Mouse (Mus musculus) limb, embryonic 11.5 days (tissue): ENCODE results near the gene Tmbim1. TPM values are rescaled to one million over a fixed set of nuclear protein-coding genes. Genes with fewer than 3 reads are reported as not detected.

Source experiments
- ATAC-seq: fragments of 200-750 bp; cut with Nextera tagmentation; 2 replicates; pipeline ENCODE4 v1.8.0; 2017; ENCODE audit warnings: low read depth; ENCODE audit not compliant: insufficient number of reproducible peaks, low FRiP score, low TSS enrichment
- DNase-seq: peaks from one replicate; pipeline ENCODE4 v3.0.0-alpha.2; 2015; ENCODE audit warnings: low spot score
- H3K27ac ChIP-seq: fragments of 300-500 bp; sonication (generic); replicated peaks from 2 replicates; pipeline ENCODE4 v1.5.1; 2014; ENCODE audit warnings: low read depth, mild to moderate bottlenecking, low read length
- H3K27me3 ChIP-seq: fragments of 300-500 bp; sonication (generic); 2 replicates; pipeline ENCODE4 v1.6.1; 2014; ENCODE audit warnings: mild to moderate bottlenecking, low read length, mixed read lengths; ENCODE audit not compliant: control insufficient read depth, insufficient read depth
- H3K36me3 ChIP-seq: fragments of 300-500 bp; sonication (generic); 2 replicates; pipeline ENCODE4 v1.6.1; 2014; ENCODE audit warnings: mild to moderate bottlenecking, low read length, moderate library complexity, mixed read lengths; ENCODE audit not compliant: control insufficient read depth, insufficient read depth
- H3K4me1 ChIP-seq: fragments of 300-500 bp; sonication (generic); 2 replicates; pipeline ENCODE4 v1.6.1; 2014; ENCODE audit warnings: low read length, mixed read lengths; ENCODE audit not compliant: control insufficient read depth, insufficient read depth
- H3K4me2 ChIP-seq: fragments of 300-500 bp; sonication (generic); 2 replicates; pipeline ENCODE4 v1.6.1; 2014; ENCODE audit warnings: low read depth, mild to moderate bottlenecking, moderate library complexity; ENCODE audit not compliant: severe bottlenecking
- H3K4me3 ChIP-seq: fragments of 300-500 bp; sonication (generic); 2 replicates; pipeline ENCODE4 v1.5.1; 2014; ENCODE audit warnings: low read depth, low read length
- H3K9ac ChIP-seq: fragments of 300-500 bp; sonication (generic); 2 replicates; pipeline ENCODE4 v1.6.1; 2014; ENCODE audit warnings: mild to moderate bottlenecking, low read length
- H3K9me3 ChIP-seq: fragments of 300-500 bp; sonication (generic); 2 replicates; pipeline ENCODE4 v1.6.1; 2016; ENCODE audit warnings: low read length; ENCODE audit not compliant: control insufficient read depth
- WGBS: fragments of 180-500 bp; shearing (Covaris S2); extraction: QIAGEN DNeasy Blood & Tissue Kit; methylation state at CpG from one replicate; pipeline ENCODE4 v1.1.7; 2014; 5-methylcytosine and 5-hydroxymethylcytosine counted together
- polyA plus RNA-seq: library from polyadenylated mRNA; unstranded; fragments of >200 nt; fragmentation: Nextera tagmentation; extraction: Ambion mirVana; gene quantifications from 2 replicates; pipeline ENCODE4 v1.2.1, GENCODE M21; 2014

The Tmbim1 gene
- polyA plus RNA-seq, 1 experiment from 2014 or later: 10.5 TPM

DNA sequence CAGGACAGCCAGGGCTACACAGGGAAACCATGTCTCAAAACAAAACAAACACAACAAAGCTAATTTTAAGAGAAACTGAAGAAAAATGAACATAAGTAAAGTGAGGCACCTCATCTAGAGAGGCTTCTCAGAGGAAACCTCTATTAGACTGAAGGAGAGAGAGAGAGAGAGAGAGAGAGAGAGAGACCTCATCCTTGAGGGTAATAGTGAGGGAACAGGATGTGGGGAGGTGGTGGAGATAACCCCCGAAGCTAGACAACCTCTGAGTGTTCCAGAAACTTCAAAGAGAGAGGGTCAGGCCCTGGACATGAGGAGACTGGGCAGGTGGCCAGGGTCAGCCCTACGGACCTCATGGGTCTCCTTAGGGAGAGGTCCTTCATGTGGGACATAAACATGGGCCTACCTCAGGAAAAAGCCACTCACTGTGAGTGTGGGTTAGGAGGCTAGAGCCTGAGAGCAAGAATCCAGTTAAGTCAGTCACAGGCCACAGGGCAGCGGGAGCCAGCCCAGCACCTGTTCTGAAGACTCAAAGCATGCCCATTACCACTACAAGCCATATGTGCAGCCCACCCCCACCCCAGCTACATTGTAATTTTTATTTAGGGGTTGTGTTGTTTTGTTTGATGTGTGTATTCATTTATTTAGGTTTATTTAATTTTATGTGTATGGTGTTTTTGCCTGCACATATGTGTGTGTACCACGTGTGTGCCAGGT is 10.8 kb upstream of the Tmbim1 start:
- no peaks in the 10 kb centered on the region for H3K9me3 ChIP-seq
- no peaks in the 10 kb centered on the region for H3K27me3 ChIP-seq
- DNase-seq (no peak), ATAC-seq (no peak)
- peaks cover 5% of the 10 kb centered on the region; the same call in 1 of the 2 replicates for H3K4me1 ChIP-seq
- no peak overlapping the region for H3K4me2 ChIP-seq
- H3K27ac ChIP-seq: no peak overlapping the region
- WGBS: 75% methylated on average over 4 of the region's 4 CpGs
- no peak overlapping the region for H3K9ac ChIP-seq
- no peaks in the 10 kb centered on the region for H3K36me3 ChIP-seq
- H3K4me3 ChIP-seq: no peak overlapping the region

DNA sequence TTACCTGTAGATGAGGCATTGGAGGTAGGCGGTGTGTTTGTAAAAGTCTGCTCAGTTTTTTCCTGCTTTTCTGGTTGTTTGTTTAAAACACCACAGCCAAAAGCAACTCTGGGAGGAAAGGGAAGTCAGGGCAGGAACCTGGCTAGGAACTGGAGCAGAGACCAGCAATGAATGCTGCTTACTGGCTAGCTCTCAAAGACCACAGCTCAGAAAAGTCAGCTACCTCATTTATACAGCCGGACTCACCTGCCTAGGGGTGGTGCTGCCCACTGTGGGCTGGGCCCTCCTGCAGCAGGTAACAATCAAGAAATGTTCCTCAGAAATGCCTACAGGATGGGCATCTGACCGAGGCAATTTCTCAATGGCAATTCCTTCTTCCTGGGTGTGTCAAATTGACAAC is 9.4 kb upstream of the Tmbim1 start:
- Histone ChIP-seq H3K9ac (no peak overlapping the region), H3K4me2 (no peak overlapping the region), H3K4me3 (no peak overlapping the region), H3K36me3 (no peaks in the 10 kb centered on the region), H3K27me3 (no peaks in the 10 kb centered on the region), H3K9me3 (no peaks in the 10 kb centered on the region), H3K4me1 (peaks cover 5% of the 10 kb centered on the region; the same call in 1 of the 2 replicates), H3K27ac (no peak overlapping the region)
- no peak for DNase-seq
- no peak for ATAC-seq
- WGBS: 93% methylated on average over 3 of the region's 3 CpGs

DNA sequence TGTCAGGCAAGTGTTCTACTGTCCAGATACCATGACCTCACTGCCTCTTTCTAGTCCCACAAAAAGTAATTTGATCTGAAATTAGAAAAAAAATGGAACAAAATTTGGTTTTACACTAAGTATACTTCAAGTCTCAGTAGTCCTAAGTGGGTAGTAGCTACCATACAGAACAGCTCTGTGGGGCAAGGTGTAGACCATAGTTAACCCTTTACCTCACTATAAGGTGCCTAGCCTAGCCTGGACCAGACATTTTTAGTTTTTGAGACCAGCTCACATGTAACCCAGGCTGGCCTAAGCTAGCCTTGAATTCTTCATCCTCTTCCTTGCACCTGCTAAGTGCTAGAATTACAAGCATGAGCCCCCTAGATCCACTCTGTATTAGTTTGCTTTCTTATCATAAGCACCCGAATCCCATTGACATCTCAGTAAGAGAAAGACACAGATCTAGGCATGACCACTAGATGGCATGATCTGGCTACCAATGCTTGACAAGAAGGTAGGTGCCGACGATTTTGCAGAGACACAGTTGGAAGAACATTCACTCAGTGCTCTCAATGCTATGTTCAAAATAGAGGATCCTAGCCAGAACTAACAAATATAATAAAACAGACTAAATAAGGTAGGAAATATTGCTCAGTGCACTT is 7.7 kb upstream of the Tmbim1 start:
- ATAC-seq: no peak

DNA sequence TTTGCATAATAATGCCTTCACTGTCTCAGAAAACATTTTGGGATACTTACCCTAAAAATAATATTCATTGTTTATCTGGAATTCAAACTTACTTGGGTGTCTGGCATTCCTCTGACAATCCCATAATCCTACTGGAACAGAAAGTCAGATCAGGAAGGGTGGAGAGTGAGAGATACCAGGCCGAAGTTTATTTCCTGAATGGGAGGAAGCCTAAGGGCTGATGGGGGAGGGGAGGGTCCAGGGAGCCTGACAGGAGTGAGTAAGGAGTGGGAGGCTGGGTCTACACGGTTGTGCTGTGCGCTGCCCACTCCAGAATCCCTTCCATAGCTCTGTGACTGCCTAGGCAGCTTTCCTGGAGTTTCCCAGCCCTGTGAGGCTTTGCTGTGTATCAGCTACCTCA is 4.3 kb upstream of the Tmbim1 start:
- no peaks in the 10 kb centered on the region for H3K27me3 ChIP-seq
- H3K27ac ChIP-seq: no peak overlapping the region
- no peaks in the 10 kb centered on the region for H3K4me1 ChIP-seq
- no peak overlapping the region for H3K4me3 ChIP-seq
- no peaks in the 10 kb centered on the region for H3K36me3 ChIP-seq
- WGBS: 57% methylated on average over 3 of the region's 3 CpGs
- DNase-seq (no peak), ATAC-seq (no peak)
- H3K9ac ChIP-seq: no peak overlapping the region
- H3K9me3 ChIP-seq: no peaks in the 10 kb centered on the region
- H3K4me2 ChIP-seq: no peak overlapping the region

More for the DNA sequence above, 7.7 kb upstream of the Tmbim1 start:
- Histone ChIP-seq H3K4me1 (peaks cover 5% of the 10 kb centered on the region; the same call in 1 of the 2 replicates), H3K27ac (no peak overlapping the region), H3K9ac (no peak overlapping the region), H3K36me3 (no peaks in the 10 kb centered on the region), H3K27me3 (no peaks in the 10 kb centered on the region), H3K9me3 (no peaks in the 10 kb centered on the region), H3K4me2 (no peak overlapping the region), H3K4me3 (no peak overlapping the region)
- WGBS: 10% methylated on average over 3 of the region's 3 CpGs
- DNase-seq: peak; percentile 70

DNA sequence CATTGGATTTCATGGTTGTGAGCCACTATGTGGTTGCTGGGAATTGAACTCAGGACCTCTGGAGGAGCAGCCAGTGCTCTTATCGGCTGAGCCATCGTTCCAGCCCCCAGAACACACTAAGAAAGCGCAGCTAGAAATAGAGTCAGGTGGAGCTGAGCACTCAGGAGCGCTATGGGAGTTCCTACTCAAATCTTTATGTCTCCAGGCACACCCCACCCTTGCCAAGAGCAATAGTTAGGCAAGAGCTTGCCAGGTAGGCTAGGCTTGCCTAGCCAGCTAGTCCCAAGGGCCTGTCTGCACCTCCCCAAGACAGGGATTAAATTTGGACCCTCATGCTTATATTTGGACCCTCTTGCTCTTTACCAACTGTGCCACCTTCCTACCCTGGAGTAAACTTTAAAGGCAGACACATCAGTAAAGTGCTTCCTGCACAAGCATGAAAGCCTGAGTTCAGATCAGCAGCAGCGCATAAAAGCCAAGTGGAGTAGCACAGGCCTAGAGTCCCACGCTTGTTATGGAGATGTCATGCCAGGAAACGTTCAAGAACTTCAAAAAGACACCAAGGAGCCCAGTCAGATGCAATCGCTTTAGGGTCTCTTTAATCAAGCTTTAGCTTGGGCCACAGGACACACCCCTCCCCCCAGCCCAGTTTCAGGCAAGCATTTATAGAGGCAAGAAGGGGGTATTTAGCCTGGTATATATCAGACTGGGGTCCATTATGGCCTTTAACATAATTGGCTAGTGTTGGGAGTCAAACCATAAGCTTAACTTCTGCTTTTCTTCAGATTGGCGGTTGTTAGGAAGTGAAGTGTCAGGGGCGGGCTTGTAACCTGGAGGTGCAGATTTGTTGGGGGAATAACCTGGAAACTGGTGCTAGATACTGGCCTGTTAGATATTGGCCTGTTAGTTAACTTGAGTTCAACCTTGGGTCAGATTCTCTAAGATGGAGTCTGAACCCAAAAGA is 2.9 kb upstream of the Tmbim1 start:
- no peak overlapping the region for H3K27ac ChIP-seq
- no peak overlapping the region for H3K4me2 ChIP-seq
- H3K27me3 ChIP-seq: no peaks in the 10 kb centered on the region
- no peak overlapping the region for H3K4me3 ChIP-seq
- no peaks in the 10 kb centered on the region for H3K4me1 ChIP-seq
- H3K9ac ChIP-seq: no peak overlapping the region
- WGBS: 61% methylated on average over 10 of the region's 10 CpGs
- H3K9me3 ChIP-seq: no peaks in the 10 kb centered on the region
- no peaks in the 10 kb centered on the region for H3K36me3 ChIP-seq
- ATAC-seq (no peak), DNase-seq (no peak)

DNA sequence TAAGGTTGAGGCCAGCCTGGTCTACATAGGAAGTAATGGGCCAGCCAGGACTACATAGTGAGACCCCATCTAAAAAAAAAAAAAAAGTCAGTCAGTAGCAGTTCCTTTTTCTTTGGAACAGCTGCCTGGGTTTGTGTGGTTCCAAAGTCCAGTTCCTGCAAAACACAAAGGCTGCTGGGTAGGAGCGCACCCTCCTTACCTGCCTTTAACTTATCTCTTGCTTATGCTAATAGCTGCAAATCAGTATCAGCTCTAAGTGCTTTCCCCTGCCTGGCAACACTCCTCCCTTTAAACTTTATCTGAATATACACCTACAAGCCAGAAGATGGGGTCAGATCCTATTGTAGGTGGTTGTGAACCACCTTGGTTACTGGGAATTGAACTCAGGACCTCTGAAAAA is 1.7 kb upstream of the Tmbim1 start:
- Histone ChIP-seq H3K4me3 (no peak overlapping the region), H3K4me2 (no peak overlapping the region), H3K9me3 (no peaks in the 10 kb centered on the region), H3K9ac (no peak overlapping the region), H3K4me1 (peaks cover 7% of the 10 kb centered on the region; the same call in 1 of the 2 replicates), H3K27me3 (no peaks in the 10 kb centered on the region), H3K27ac (no peak overlapping the region), H3K36me3 (no peaks in the 10 kb centered on the region)
- ATAC-seq: no peak
- DNase-seq: no peak
- WGBS: 97% methylated on average over 1 of the region's 1 CpGs

DNA sequence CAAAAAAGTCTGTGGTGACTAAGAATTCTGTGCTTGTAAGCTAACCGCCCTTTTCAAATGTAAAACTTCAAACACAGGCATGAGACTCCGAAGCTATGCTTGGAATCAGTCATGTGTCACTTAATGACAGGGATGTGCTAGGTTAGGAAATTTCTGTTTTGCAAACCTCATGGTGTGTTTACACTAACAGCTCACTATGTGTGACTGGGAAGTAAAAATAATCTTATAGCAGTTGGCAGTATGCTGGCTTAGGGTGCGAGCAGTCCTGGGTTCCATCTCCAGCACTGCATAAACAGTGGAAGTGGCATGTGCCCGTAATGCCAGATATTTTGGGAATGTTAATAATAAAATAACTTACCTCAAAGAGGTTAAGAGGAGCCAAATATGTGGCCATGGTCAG is 476 bp downstream of the Tmbim1 start:
- Histone ChIP-seq H3K9ac (no peak overlapping the region), H3K27me3 (no peaks in the 10 kb centered on the region)
- WGBS: 56% methylated on average over 4 of the region's 4 CpGs

DNA sequence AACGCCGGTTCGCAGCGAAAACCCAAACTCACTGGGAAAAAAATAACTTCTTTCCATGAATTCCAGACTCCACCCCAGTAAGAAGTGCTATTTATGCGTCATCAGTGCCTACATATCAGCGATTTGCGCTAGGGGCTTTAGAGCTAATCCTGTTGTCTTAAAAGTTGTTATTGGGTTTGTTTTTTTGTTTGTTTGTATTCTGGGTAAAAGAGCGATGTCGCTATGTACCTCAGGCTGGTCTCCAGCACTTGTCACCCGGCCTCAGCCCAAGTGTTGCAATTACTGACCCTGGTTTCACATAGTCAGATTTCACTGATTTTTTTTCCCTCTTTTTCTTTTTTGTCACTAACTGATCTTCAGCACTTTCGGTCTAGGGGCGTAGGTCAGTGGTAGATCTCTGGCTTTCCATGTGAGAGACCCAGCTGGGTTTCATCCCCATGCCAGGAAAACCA is 1.1 kb downstream of the Tmbim1 start:
- Histone ChIP-seq H3K4me3 (peak overlapping the region; percentile 60), H3K36me3 (no peaks in the 10 kb centered on the region), H3K27me3 (no peaks in the 10 kb centered on the region), H3K9ac (peak overlapping the region; percentile 71), H3K27ac (peak overlapping the region; percentile 22; the same call in 1 of the 2 replicates), H3K4me2 (peak overlapping the region; percentile 86), H3K9me3 (no peaks in the 10 kb centered on the region), H3K4me1 (peaks cover 7% of the 10 kb centered on the region; the same call in 1 of the 2 replicates)
- WGBS: 3% methylated on average over 12 of the region's 12 CpGs
- DNase-seq (no peak), ATAC-seq (no peak)

More for the DNA sequence above, 476 bp downstream of the Tmbim1 start:
- Histone ChIP-seq H3K27ac (no peak overlapping the region), H3K4me1 (peaks cover 7% of the 10 kb centered on the region; the same call in 1 of the 2 replicates), H3K4me3 (no peak overlapping the region), H3K9me3 (no peaks in the 10 kb centered on the region), H3K4me2 (no peak overlapping the region), H3K36me3 (no peaks in the 10 kb centered on the region)
- ATAC-seq (no peak), DNase-seq (no peak)
